Mouse (Mus musculus) ES-E14 (cell line): ENCODE results near the gene Ranbp3. TPM values are rescaled to one million over a fixed set of nuclear protein-coding genes. Genes with fewer than 3 reads are reported as not detected.

Experiments used
- DNase-seq: peaks from one replicate; pipeline ENCODE4 v3.0.0-alpha.2; 2013; ENCODE audit warnings: low read depth, low spot score
- H3K27ac ChIP-seq: 2 replicates; pipeline ENCODE4 v1.5.1; 2012; ENCODE audit warnings: low read depth, mild to moderate bottlenecking, low read length, moderate library complexity, mixed read lengths; ENCODE audit not compliant: poor library complexity, insufficient read depth, severe bottlenecking
- H3K36me3 ChIP-seq: 2 replicates; pipeline ENCODE4 v1.6.1; 2012; ENCODE audit warnings: mild to moderate bottlenecking, low read length, moderate library complexity, mixed read lengths; ENCODE audit not compliant: control insufficient read depth, poor library complexity, insufficient read depth, severe bottlenecking
- H3K4me1 ChIP-seq, 2 experiments: fragments of 150-350 bp in 1 of 2; sonication (generic) in 1 of 2; 2 replicates each; pipeline ENCODE4 v1.6.1; 2012; ENCODE audit warnings: low read length in 2 of 2, mild to moderate bottlenecking in 1 of 2, mixed read lengths in 1 of 2; ENCODE audit not compliant: control insufficient read depth in 2 of 2, insufficient read depth in 2 of 2, poor library complexity in 1 of 2
- H3K4me3 ChIP-seq, 2 experiments: fragments of 150-350 bp in 1 of 2; sonication (generic) in 1 of 2; 2 replicates each; pipeline ENCODE4 v1.5.1; 2012; ENCODE audit warnings: low read length in 2 of 2, low read depth in 1 of 2, mild to moderate bottlenecking in 1 of 2, mixed read lengths in 1 of 2; ENCODE audit not compliant: insufficient read depth in 1 of 2, poor library complexity in 1 of 2, severe bottlenecking in 1 of 2
- H3K9ac ChIP-seq: 2 replicates; pipeline ENCODE4 v1.6.1; 2012; ENCODE audit warnings: low read depth, mild to moderate bottlenecking, low read length, mixed read lengths; ENCODE audit not compliant: poor library complexity, insufficient read depth, severe bottlenecking
- H3K9me3 ChIP-seq: fragments of 150-350 bp; sonication (generic); 2 replicates; pipeline ENCODE4 v1.6.1; 2012; ENCODE audit warnings: low read depth, mild to moderate bottlenecking, low read length; ENCODE audit not compliant: control insufficient read depth, insufficient read depth
- CHD2 ChIP-seq: IDR thresholded peaks from 2 replicates; pipeline ENCODE4 v1.6.1; 2014; ENCODE audit warnings: mild to moderate bottlenecking, low read depth, low read length, inconsistent platforms
- HCFC1 ChIP-seq: IDR thresholded peaks from 2 replicates; pipeline ENCODE4 v1.6.1; 2012; ENCODE audit warnings: low read length, inconsistent platforms, borderline replicate concordance; ENCODE audit not compliant: insufficient read depth
- MAFK ChIP-seq: IDR thresholded peaks from 2 replicates; pipeline ENCODE4 v1.6.1; 2014; ENCODE audit warnings: mild to moderate bottlenecking, low read depth, low read length, inconsistent platforms; ENCODE audit not compliant: insufficient read depth
- ZC3H11A ChIP-seq: IDR thresholded peaks from 2 replicates; pipeline ENCODE4 v1.6.1; 2012; ENCODE audit warnings: low read depth, mild to moderate bottlenecking, inconsistent platforms, low read length, borderline replicate concordance
- ZNF384 ChIP-seq: IDR thresholded peaks from 2 replicates; pipeline ENCODE4 v1.6.1; 2012; ENCODE audit warnings: low read depth, low read length, inconsistent platforms
- in situ Hi-C, 2 experiments: fragments of 600-800 bp; cut with MboI; formaldehyde crosslinking; loops; one replicate each; pipeline ENCODE4 v1.15.1; 2025; ENCODE audit warnings: low sequenced_read_pairs in 2 of 2, inconsistent platforms in 1 of 2; ENCODE audit not compliant: unreplicated experiment in 2 of 2
- total RNA-seq: library from RNA; depleted of rRNA; stranded (reverse); fragments of 300-350 nt; gene quantifications from 2 replicates; pipeline ENCODE4 v1.2.3, GENCODE M21; 2012; rRNA removed

Ranbp3 gene
- total RNA-seq, 1 experiment: 133 TPM

- no peak for DNase-seq
- no peak overlapping the region for H3K4me3 ChIP-seq
Measured at GRCm38 (mm10) chr17:56759261-56759660, 86.2 kb downstream of the Ranbp3 start.

GRCm38 (mm10) chr17:56761077-56761476, 88.0 kb downstream of the Ranbp3 start:
- DNase-seq: no peak
- Histone ChIP-seq H3K27ac (no peak overlapping the region), H3K4me1 (peaks cover 0 to 19% of the 10 kb centered on the region in 2 experiments; a peak in 2 of 4 replicates), H3K9me3 (no peaks in the 10 kb centered on the region), H3K4me3 (no peak overlapping the region), H3K36me3 (no peaks in the 10 kb centered on the region), H3K9ac (no peak overlapping the region)
- in situ Hi-C loops: no loop called here
- no peak for TF ChIP-seq CHD2
- no peak for TF ChIP-seq MAFK
- no peak for TF ChIP-seq ZC3H11A
- no peak for TF ChIP-seq ZNF384
- no peak for TF ChIP-seq HCFC1

More at GRCm38 (mm10) chr17:56759261-56759660, 86.2 kb downstream of the Ranbp3 start:
- Histone ChIP-seq H3K27ac (no peak overlapping the region), H3K9me3 (no peaks in the 10 kb centered on the region), H3K9ac (no peak overlapping the region), H3K4me1 (peaks cover 0 to 25% of the 10 kb centered on the region in 2 experiments; a peak in 2 of 4 replicates), H3K36me3 (no peaks in the 10 kb centered on the region)
- no peak for TF ChIP-seq HCFC1
- in situ Hi-C loops: no loop called here

Other genes starting within 250 kb of the Ranbp3 start
- 128 and 197 TPM in 2 replicates for gene Ptprs, start 196.8 kb upstream of the Ranbp3 start, total RNA-seq
- not detected in 2 replicates for gene Znrf4, start 160.9 kb upstream of the Ranbp3 start, total RNA-seq
- gene Gm20219, start 118.9 kb upstream of the Ranbp3 start, total RNA-seq: 1.5 and 2.6 TPM in 2 replicates
- 113 and 172 TPM in 2 replicates for gene Safb2, start 88.7 kb upstream of the Ranbp3 start, total RNA-seq
- 116 and 127 TPM in 2 replicates for gene Safb, start 88.5 kb upstream of the Ranbp3 start, total RNA-seq
- gene 2410015M20Rik, start 63.5 kb upstream of the Ranbp3 start, total RNA-seq: 236 and 294 TPM in 2 replicates
- gene Rpl36, start 59.9 kb upstream of the Ranbp3 start, total RNA-seq: 3,972 and 4,168 TPM in 2 replicates
- gene Lonp1, start 46.4 kb upstream of the Ranbp3 start, total RNA-seq: 169 and 222 TPM in 2 replicates
- 1.2 and 1.3 TPM in 2 replicates for gene Catsperd, start 45.2 kb upstream of the Ranbp3 start, total RNA-seq
- gene Ndufa11, start 44.5 kb downstream of the Ranbp3 start, total RNA-seq: 484 and 561 TPM in 2 replicates
- gene Vmac, start 44.7 kb downstream of the Ranbp3 start, total RNA-seq: 7.7 and 8.4 TPM in 2 replicates
- 8.4 and 17.7 TPM in 2 replicates for gene Nrtn, start 84.2 kb downstream of the Ranbp3 start, total RNA-seq
- gene Dus3l, start 91.5 kb downstream of the Ranbp3 start, total RNA-seq: 70.2 and 108 TPM in 2 replicates
- 1.2 and 1.5 TPM in 2 replicates for gene Prr22, start 97.0 kb downstream of the Ranbp3 start, total RNA-seq
- gene Rfx2, start 157.7 kb downstream of the Ranbp3 start, total RNA-seq: 15.8 and 22.5 TPM in 2 replicates
- gene Acsbg2, start 201.2 kb downstream of the Ranbp3 start, total RNA-seq: 0.58 and 0.90 TPM in 2 replicates
- 17.3 and 24.0 TPM in 2 replicates for gene 1700061G19Rik, start 202.2 kb downstream of the Ranbp3 start, total RNA-seq